Mouse (Mus musculus): ENCODE results near the gene Car5a.

Car5a gene

GRCm38 (mm10) chr8:121870190-121870589 lies 74.5 kb downstream of the Car5a start:
- TF ChIP-seq CTCF (conservative IDR thresholded peaks at IDR 0.05; ENCODE audit: low read length) (no peak), NANOG (IDR thresholded peaks at IDR 0.05; ENCODE audit: borderline replicate concordance, low read length) (no peak), POU5F1 (IDR thresholded peaks at IDR 0.05; ENCODE audit: borderline replicate concordance, low read length) (no peak)
- H3K27me3 ChIP-seq (ENCODE audit: insufficient read depth, low read length), result no peaks in the 10 kb centered on the region
- no peaks in the 10 kb centered on the region for H3K9me3 ChIP-seq (ENCODE audit: low read length)
- no peaks in the 10 kb centered on the region for H3K36me3 ChIP-seq (ENCODE audit: insufficient read depth, low read length)
- no peak overlapping the region for H3K4me3 ChIP-seq (replicated peaks; ENCODE audit: low read length)
- H3K4me1 ChIP-seq (replicated peaks; ENCODE audit: low read depth, low read length), result peaks cover 40% of the 10 kb centered on the region

- TF ChIP-seq POU5F1 (IDR thresholded peaks at IDR 0.05; ENCODE audit: borderline replicate concordance, low read length) (no peak), NANOG (IDR thresholded peaks at IDR 0.05; ENCODE audit: borderline replicate concordance, low read length) (no peak), CTCF (conservative IDR thresholded peaks at IDR 0.05; ENCODE audit: low read length) (no peak)
- H3K36me3 ChIP-seq (ENCODE audit: insufficient read depth, low read length), result no peaks in the 10 kb centered on the region
- no peaks in the 10 kb centered on the region for H3K9me3 ChIP-seq (ENCODE audit: low read length)
- H3K4me3 ChIP-seq (replicated peaks; ENCODE audit: low read length), result no peak overlapping the region
- H3K27me3 ChIP-seq (ENCODE audit: insufficient read depth, low read length), result no peaks in the 10 kb centered on the region
- H3K4me1 ChIP-seq (replicated peaks; ENCODE audit: low read depth, low read length), result peaks cover 28% of the 10 kb centered on the region
Measured at GRCm38 (mm10) chr8:121868896-121869295, 75.8 kb downstream of the Car5a start.

- peaks cover 22% of the 10 kb centered on the region for H3K4me1 ChIP-seq (replicated peaks; ENCODE audit: low read depth, low read length)
- no peaks in the 10 kb centered on the region for H3K9me3 ChIP-seq (ENCODE audit: low read length)
- no peaks in the 10 kb centered on the region for H3K27me3 ChIP-seq (ENCODE audit: insufficient read depth, low read length)
- H3K36me3 ChIP-seq (ENCODE audit: insufficient read depth, low read length), result no peaks in the 10 kb centered on the region
- H3K4me3 ChIP-seq (replicated peaks; ENCODE audit: low read length), result no peak overlapping the region
- no peak for TF ChIP-seq CTCF (conservative IDR thresholded peaks at IDR 0.05; ENCODE audit: low read length)
- TF ChIP-seq POU5F1 (IDR thresholded peaks at IDR 0.05; ENCODE audit: borderline replicate concordance, low read length), result no peak
- no peak for TF ChIP-seq NANOG (IDR thresholded peaks at IDR 0.05; ENCODE audit: borderline replicate concordance, low read length)
Measured at GRCm38 (mm10) chr8:121868196-121868595, 76.5 kb downstream of the Car5a start.

All from E14TG2a.4 (cell line).